Mouse (Mus musculus): ENCODE data around the gene Thegl. TPM values are rescaled to one million over a fixed set of nuclear protein-coding genes. Genes with fewer than 3 reads are reported as not detected.
A peak's percentile ranks its signal among the peaks of the same experiment; 100 is the strongest.

Thegl gene
- polyA plus RNA-seq, 1 experiment from 2014 or later, result not detected

DNA sequence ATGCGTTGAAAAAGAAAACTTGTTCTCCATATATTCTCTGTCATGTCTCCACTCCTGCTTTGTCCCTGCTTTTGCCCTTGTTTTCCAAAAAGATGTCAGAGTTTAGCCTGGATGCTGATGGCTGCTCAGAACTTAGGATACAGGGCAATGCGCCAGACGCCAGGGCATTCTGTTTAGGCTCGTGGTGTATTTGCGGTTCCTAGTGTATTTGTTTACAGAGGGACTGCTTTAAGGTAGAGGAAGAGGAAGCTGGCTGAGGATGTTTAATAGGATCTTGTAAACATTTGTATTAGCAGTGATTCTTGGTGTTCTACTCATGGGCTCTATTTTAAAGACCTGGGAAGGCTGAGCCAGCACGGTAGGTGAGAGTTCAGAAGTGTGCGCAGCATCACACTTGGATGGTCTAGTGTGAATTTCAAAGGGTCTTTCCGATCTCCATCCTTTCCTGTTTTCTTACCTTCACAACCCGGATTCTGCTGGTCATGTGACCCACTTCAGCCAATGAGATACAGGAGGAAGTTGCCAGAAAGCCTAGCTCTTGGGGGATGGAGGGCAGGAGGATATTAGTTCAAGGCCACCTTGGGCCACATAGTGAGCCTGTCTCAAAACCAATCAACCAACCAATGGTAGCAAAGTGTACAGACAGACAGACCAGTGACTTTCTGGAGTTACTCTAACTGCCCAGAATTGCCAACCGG is 70.1 kb downstream of the Thegl start:
- Histone ChIP-seq H3K9ac (ENCODE audit: low read depth, low read length) (no peak overlapping the region), H3K9me3 (ENCODE audit: control insufficient read depth, low read length) (no peaks in the 10 kb centered on the region), H3K4me3 (ENCODE audit: low read length) (no peak overlapping the region), H3K27ac (ENCODE audit: low read depth, low read length) (no peak overlapping the region), H3K4me1 (ENCODE audit: control insufficient read depth, insufficient read depth, low read length) (no peaks in the 10 kb centered on the region), H3K27me3 (ENCODE audit: control insufficient read depth, insufficient read depth, low read length) (no peaks in the 10 kb centered on the region; the same call in 1 of the 2 replicates), H3K4me2 (replicated peaks; ENCODE audit: low read depth, low read length) (no peak overlapping the region), H3K36me3 (ENCODE audit: control insufficient read depth, insufficient read depth, low read length) (no peaks in the 10 kb centered on the region)
- no peak for ATAC-seq (ENCODE audit: low FRiP score, low TSS enrichment)
- 86% methylated on average over 10 of the region's 10 CpGs for WGBS

GRCm38 (mm10) chr5:77086541-77086940 is 70.7 kb downstream of the Thegl start:
- WGBS, result 89% methylated on average over 7 of the region's 7 CpGs
- H3K4me3 ChIP-seq (ENCODE audit: low read length), result no peak overlapping the region
- H3K4me1 ChIP-seq (ENCODE audit: control insufficient read depth, insufficient read depth, low read length), result no peaks in the 10 kb centered on the region
- H3K9me3 ChIP-seq (ENCODE audit: control insufficient read depth, low read length), result no peaks in the 10 kb centered on the region
- no peak overlapping the region for H3K27ac ChIP-seq (ENCODE audit: low read depth, low read length)
- no peak for ATAC-seq (ENCODE audit: low FRiP score, low TSS enrichment)
- H3K27me3 ChIP-seq (ENCODE audit: control insufficient read depth, insufficient read depth, low read length), result no peaks in the 10 kb centered on the region; the same call in 1 of the 2 replicates
- no peak overlapping the region for H3K4me2 ChIP-seq (replicated peaks; ENCODE audit: low read depth, low read length)
- no peak overlapping the region for H3K9ac ChIP-seq (ENCODE audit: low read depth, low read length)
- no peaks in the 10 kb centered on the region for H3K36me3 ChIP-seq (ENCODE audit: control insufficient read depth, insufficient read depth, low read length)

DNA sequence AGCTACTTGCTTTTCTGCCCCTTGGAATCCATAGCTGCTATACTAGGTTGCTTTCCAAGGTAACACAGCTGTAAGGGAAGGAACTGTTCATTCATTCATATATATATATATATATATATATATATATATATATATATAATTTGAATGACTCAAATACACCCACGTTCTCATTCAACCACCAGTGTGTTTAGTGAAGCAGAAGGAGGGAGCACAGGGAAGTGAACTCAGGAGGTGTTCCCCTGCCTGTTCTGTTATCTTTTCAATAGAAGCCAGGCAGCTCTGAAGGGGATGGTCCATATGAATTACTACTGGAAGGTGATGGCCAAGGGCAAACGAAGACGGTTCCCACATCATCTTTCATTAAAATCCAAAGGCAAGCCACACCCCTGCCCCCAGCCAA is 71.3 kb downstream of the Thegl start:
- Histone ChIP-seq H3K4me2 (replicated peaks; ENCODE audit: low read depth, low read length) (no peak overlapping the region), H3K4me3 (ENCODE audit: low read length) (no peak overlapping the region), H3K9ac (ENCODE audit: low read depth, low read length) (no peak overlapping the region), H3K4me1 (ENCODE audit: control insufficient read depth, insufficient read depth, low read length) (no peaks in the 10 kb centered on the region), H3K27ac (ENCODE audit: low read depth, low read length) (no peak overlapping the region), H3K36me3 (ENCODE audit: control insufficient read depth, insufficient read depth, low read length) (no peaks in the 10 kb centered on the region), H3K27me3 (ENCODE audit: control insufficient read depth, insufficient read depth, low read length) (no peaks in the 10 kb centered on the region; the same call in 1 of the 2 replicates), H3K9me3 (ENCODE audit: control insufficient read depth, low read length) (no peaks in the 10 kb centered on the region)
- 86% methylated on average over 3 of the region's 3 CpGs for whole genome bisulfite sequencing
- no peak for ATAC-seq (ENCODE audit: low FRiP score, low TSS enrichment)

GRCm38 (mm10) chr5:77089294-77089693 is 73.5 kb downstream of the Thegl start:
- no peak overlapping the region for H3K4me3 ChIP-seq (ENCODE audit: low read length)
- no peak overlapping the region for H3K4me2 ChIP-seq (replicated peaks; ENCODE audit: low read depth, low read length)
- peak; percentile 47; the same call in 1 of the 2 replicates for ATAC-seq (ENCODE audit: low FRiP score, low TSS enrichment)
- no peaks in the 10 kb centered on the region for H3K36me3 ChIP-seq (ENCODE audit: control insufficient read depth, insufficient read depth, low read length)
- no peak overlapping the region for H3K9ac ChIP-seq (ENCODE audit: low read depth, low read length)
- no peaks in the 10 kb centered on the region; the same call in 1 of the 2 replicates for H3K27me3 ChIP-seq (ENCODE audit: control insufficient read depth, insufficient read depth, low read length)
- H3K27ac ChIP-seq (ENCODE audit: low read depth, low read length), result no peak overlapping the region
- 54% methylated on average over 1 of the region's 1 CpGs for WGBS
- H3K4me1 ChIP-seq (ENCODE audit: control insufficient read depth, insufficient read depth, low read length), result no peaks in the 10 kb centered on the region
- H3K9me3 ChIP-seq (ENCODE audit: control insufficient read depth, low read length), result no peaks in the 10 kb centered on the region

GRCm38 (mm10) chr5:77089901-77090300 is 74.1 kb downstream of the Thegl start:
- Histone ChIP-seq H3K4me3 (ENCODE audit: low read length) (no peak overlapping the region), H3K9me3 (ENCODE audit: control insufficient read depth, low read length) (no peaks in the 10 kb centered on the region), H3K27ac (ENCODE audit: low read depth, low read length) (no peak overlapping the region), H3K4me1 (ENCODE audit: control insufficient read depth, insufficient read depth, low read length) (no peaks in the 10 kb centered on the region), H3K27me3 (ENCODE audit: control insufficient read depth, insufficient read depth, low read length) (no peaks in the 10 kb centered on the region; the same call in 1 of the 2 replicates), H3K4me2 (replicated peaks; ENCODE audit: low read depth, low read length) (no peak overlapping the region), H3K36me3 (ENCODE audit: control insufficient read depth, insufficient read depth, low read length) (no peaks in the 10 kb centered on the region), H3K9ac (ENCODE audit: low read depth, low read length) (no peak overlapping the region)
- WGBS, result 89% methylated on average over 8 of the region's 8 CpGs
- no peak for ATAC-seq (ENCODE audit: low FRiP score, low TSS enrichment)

DNA sequence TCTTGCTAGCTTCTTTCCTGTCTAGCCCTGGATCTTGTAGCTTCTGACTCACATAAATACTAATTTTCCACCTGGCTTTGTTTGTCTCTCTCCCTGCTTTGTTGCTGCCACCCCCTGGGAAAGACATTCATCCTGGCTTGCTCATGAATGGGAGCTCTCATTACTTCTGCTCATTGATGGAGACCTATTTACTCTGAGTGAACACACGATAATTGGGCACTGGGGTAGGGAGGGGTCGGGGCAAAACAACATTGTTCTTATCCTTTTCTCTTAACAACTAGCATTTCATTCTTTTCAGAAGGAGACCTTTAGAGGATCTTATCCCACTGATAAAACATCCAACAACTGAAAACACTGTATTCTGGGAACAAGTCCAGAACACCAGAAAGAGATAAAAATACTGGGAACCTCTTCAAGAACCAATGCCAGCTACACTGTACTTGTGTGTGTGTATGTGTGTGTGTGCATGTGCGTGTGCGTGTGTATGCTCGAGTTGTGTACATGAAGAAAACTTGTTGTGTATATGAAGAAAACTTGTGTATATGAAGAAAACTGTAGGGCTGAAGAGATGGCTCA is 74.8 kb downstream of the Thegl start:
- Histone ChIP-seq H3K27me3 (ENCODE audit: control insufficient read depth, insufficient read depth, low read length) (no peaks in the 10 kb centered on the region; the same call in 1 of the 2 replicates), H3K4me3 (ENCODE audit: low read length) (no peak overlapping the region), H3K4me2 (replicated peaks; ENCODE audit: low read depth, low read length) (no peak overlapping the region), H3K9ac (ENCODE audit: low read depth, low read length) (no peak overlapping the region), H3K27ac (ENCODE audit: low read depth, low read length) (no peak overlapping the region), H3K36me3 (ENCODE audit: control insufficient read depth, insufficient read depth, low read length) (no peaks in the 10 kb centered on the region), H3K4me1 (ENCODE audit: control insufficient read depth, insufficient read depth, low read length) (no peaks in the 10 kb centered on the region), H3K9me3 (ENCODE audit: control insufficient read depth, low read length) (no peaks in the 10 kb centered on the region)
- ATAC-seq (ENCODE audit: low FRiP score, low TSS enrichment), result no peak
- WGBS, result 71% methylated on average over 5 of the region's 5 CpGs

DNA sequence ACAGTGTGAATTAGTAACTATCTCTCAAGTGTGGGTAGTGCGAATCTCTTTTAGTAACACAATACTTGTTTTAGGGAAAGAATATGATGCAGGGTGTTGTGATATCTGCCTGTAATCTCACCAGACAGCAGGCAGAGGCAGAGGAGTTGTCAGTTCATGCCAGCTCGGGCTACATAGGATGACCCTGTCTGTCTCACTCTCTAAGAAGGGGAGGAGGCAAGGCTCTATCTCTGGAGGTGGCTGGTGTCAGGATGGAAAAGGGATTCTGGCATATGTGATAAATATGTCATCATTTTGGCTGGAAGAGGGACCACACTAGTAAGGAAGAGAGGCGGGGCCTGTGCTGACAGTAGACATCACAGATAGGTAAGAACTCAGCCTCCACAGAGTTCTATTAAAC is 76.1 kb downstream of the Thegl start:
- Histone ChIP-seq H3K9ac (ENCODE audit: low read depth, low read length) (no peak overlapping the region), H3K27me3 (ENCODE audit: control insufficient read depth, insufficient read depth, low read length) (no peaks in the 10 kb centered on the region; the same call in 1 of the 2 replicates), H3K9me3 (ENCODE audit: control insufficient read depth, low read length) (no peaks in the 10 kb centered on the region), H3K27ac (ENCODE audit: low read depth, low read length) (no peak overlapping the region), H3K4me2 (replicated peaks; ENCODE audit: low read depth, low read length) (no peak overlapping the region), H3K36me3 (ENCODE audit: control insufficient read depth, insufficient read depth, low read length) (no peaks in the 10 kb centered on the region), H3K4me3 (ENCODE audit: low read length) (no peak overlapping the region), H3K4me1 (ENCODE audit: control insufficient read depth, insufficient read depth, low read length) (no peaks in the 10 kb centered on the region)
- WGBS, result 81% methylated on average over 3 of the region's 3 CpGs
- ATAC-seq (ENCODE audit: low FRiP score, low TSS enrichment), result no peak

GRCm38 (mm10) chr5:77092531-77092930 is 76.7 kb downstream of the Thegl start:
- Histone ChIP-seq H3K4me2 (replicated peaks; ENCODE audit: low read depth, low read length) (no peak overlapping the region), H3K4me3 (ENCODE audit: low read length) (no peak overlapping the region)

GRCm38 (mm10) chr5:77093961-77094360 is 78.1 kb downstream of the Thegl start:
- Histone ChIP-seq H3K9ac (ENCODE audit: low read depth, low read length) (peak overlapping the region; percentile 51; the same call in 1 of the 2 replicates), H3K9me3 (ENCODE audit: control insufficient read depth, low read length) (no peaks in the 10 kb centered on the region), H3K27me3 (ENCODE audit: control insufficient read depth, insufficient read depth, low read length) (no peaks in the 10 kb centered on the region), H3K4me2 (replicated peaks; ENCODE audit: low read depth, low read length) (peak overlapping the region; percentile 93), H3K4me3 (ENCODE audit: low read length) (peak overlapping the region; percentile 69), H3K4me1 (ENCODE audit: control insufficient read depth, insufficient read depth, low read length) (peaks cover 4% of the 10 kb centered on the region; the same call in 1 of the 2 replicates), H3K36me3 (ENCODE audit: control insufficient read depth, insufficient read depth, low read length) (no peaks in the 10 kb centered on the region), H3K27ac (ENCODE audit: low read depth, low read length) (no peak overlapping the region)
- 48% methylated on average over 8 of the region's 8 CpGs for WGBS
- ATAC-seq (ENCODE audit: low FRiP score, low TSS enrichment), result no peak

More at GRCm38 (mm10) chr5:77092531-77092930, 76.7 kb downstream of the Thegl start:
- H3K36me3 ChIP-seq (ENCODE audit: control insufficient read depth, insufficient read depth, low read length), result no peaks in the 10 kb centered on the region
- H3K4me1 ChIP-seq (ENCODE audit: control insufficient read depth, insufficient read depth, low read length), result no peaks in the 10 kb centered on the region
- H3K27ac ChIP-seq (ENCODE audit: low read depth, low read length), result no peak overlapping the region
- ATAC-seq (ENCODE audit: low FRiP score, low TSS enrichment), result no peak
- H3K9ac ChIP-seq (ENCODE audit: low read depth, low read length), result no peak overlapping the region
- WGBS, result 72% methylated on average over 5 of the region's 5 CpGs
- H3K27me3 ChIP-seq (ENCODE audit: control insufficient read depth, insufficient read depth, low read length), result no peaks in the 10 kb centered on the region; the same call in 1 of the 2 replicates
- no peaks in the 10 kb centered on the region for H3K9me3 ChIP-seq (ENCODE audit: control insufficient read depth, low read length)

Data from kidney, embryonic 14.5 days (tissue).